Mouse (Mus musculus) intestine, embryonic 16.5 days (tissue): ENCODE measurements at regions not wholly inside any gene's neighbourhood (a gene's known extent, or its start where the extent isn't known, plus 50 kb on each side); places are given as distances from the start of the nearest gene placed in this dataset.

ENCODE experiments used
- ATAC-seq: fragments of 200-750 bp; cut with Nextera tagmentation; 2 replicates; pipeline ENCODE4 v1.8.0; 2017; ENCODE audit warnings: moderate TSS enrichment, moderate library complexity
- H3K27ac ChIP-seq: fragments of 300-500 bp; sonication (generic); 2 replicates; pipeline ENCODE4 v1.5.1; 2014; ENCODE audit warnings: mild to moderate bottlenecking, low read length
- H3K27me3 ChIP-seq: fragments of 300-500 bp; sonication (generic); replicated peaks from 2 replicates; pipeline ENCODE4 v1.6.1; 2014; ENCODE audit warnings: low read length, control low read depth, mixed read lengths; ENCODE audit not compliant: control insufficient read depth, insufficient read depth
- H3K36me3 ChIP-seq: fragments of 300-500 bp; sonication (generic); 2 replicates; pipeline ENCODE4 v1.6.1; 2014; ENCODE audit warnings: low read length, control low read depth; ENCODE audit not compliant: control insufficient read depth, insufficient read depth
- H3K4me1 ChIP-seq: fragments of 300-500 bp; sonication (generic); 2 replicates; pipeline ENCODE4 v1.6.1; 2014; ENCODE audit warnings: low read length, control low read depth, mixed read lengths; ENCODE audit not compliant: control insufficient read depth, insufficient read depth
- H3K4me2 ChIP-seq: fragments of 300-500 bp; sonication (generic); 2 replicates; pipeline ENCODE4 v1.6.1; 2014; ENCODE audit warnings: low read depth, low read length, control low read depth
- H3K4me3 ChIP-seq: fragments of 300-500 bp; sonication (generic); 2 replicates; pipeline ENCODE4 v1.5.1; 2014; ENCODE audit warnings: mild to moderate bottlenecking, low read length
- H3K9ac ChIP-seq: fragments of 300-500 bp; sonication (generic); 2 replicates; pipeline ENCODE4 v1.6.1; 2014; ENCODE audit warnings: low read depth, low read length
- H3K9me3 ChIP-seq: fragments of 300-500 bp; sonication (generic); 2 replicates; pipeline ENCODE4 v1.6.1; 2016; ENCODE audit warnings: low read length, control low read depth; ENCODE audit not compliant: control insufficient read depth
- WGBS: fragments of 180-500 bp; shearing (Covaris S2); extraction: QIAGEN DNeasy Blood & Tissue Kit; methylation state at CpG from one replicate; pipeline ENCODE4 v1.1.7; 2014; 5-methylcytosine and 5-hydroxymethylcytosine counted together

- peaks cover 17% of the 10 kb centered on the region; the same call in 1 of the 2 replicates for H3K4me1 ChIP-seq
- peak overlapping the region; percentile 31 for H3K4me2 ChIP-seq
- no peaks in the 10 kb centered on the region for H3K36me3 ChIP-seq
- 21% methylated on average over 12 of the region's 12 CpGs for WGBS
- peak overlapping the region; percentile 83 for H3K27ac ChIP-seq
- H3K4me3 ChIP-seq: no peak overlapping the region
- H3K9me3 ChIP-seq: no peaks in the 10 kb centered on the region
- H3K27me3 ChIP-seq: no peaks in the 10 kb centered on the region
- H3K9ac ChIP-seq: peak overlapping the region; percentile 53
- peak; percentile 50; the same call in 1 of the 2 replicates for ATAC-seq
Observed at GRCm38 (mm10) chr9:41447211-41447875, 285.8 kb upstream of the Ubash3b start.

GRCm38 (mm10) chr9:41446431-41447203, 285.1 kb upstream of the Ubash3b start:
- no peak overlapping the region for H3K9ac ChIP-seq

GRCm38 (mm10) chr9:41442418-41442817, 280.9 kb upstream of the Ubash3b start:
- Histone ChIP-seq H3K4me1 (peaks cover 11% of the 10 kb centered on the region; the same call in 1 of the 2 replicates), H3K27me3 (no peaks in the 10 kb centered on the region), H3K27ac (no peak overlapping the region), H3K36me3 (no peaks in the 10 kb centered on the region), H3K9ac (no peak overlapping the region), H3K9me3 (no peaks in the 10 kb centered on the region), H3K4me2 (no peak overlapping the region), H3K4me3 (no peak overlapping the region)
- 87% methylated on average over 3 of the region's 3 CpGs for WGBS
- no peak for ATAC-seq

More at GRCm38 (mm10) chr9:41446431-41447203, 285.1 kb upstream of the Ubash3b start:
- H3K27me3 ChIP-seq: no peaks in the 10 kb centered on the region
- ATAC-seq: peak; percentile 18; the same call in 1 of the 2 replicates
- H3K27ac ChIP-seq: peak overlapping the region; percentile 83
- no peaks in the 10 kb centered on the region for H3K36me3 ChIP-seq
- no peaks in the 10 kb centered on the region for H3K9me3 ChIP-seq
- 0 out of 2 replicates have a peak overlapping the region, but pooled peaks have one; percentile 6 for H3K4me2 ChIP-seq
- H3K4me1 ChIP-seq: peaks cover 15% of the 10 kb centered on the region; the same call in 1 of the 2 replicates
- 62% methylated on average over 9 of the region's 9 CpGs for WGBS
- no peak overlapping the region for H3K4me3 ChIP-seq

- Histone ChIP-seq H3K9me3 (no peaks in the 10 kb centered on the region), H3K27ac (no peak overlapping the region), H3K4me3 (no peak overlapping the region), H3K9ac (no peak overlapping the region), H3K4me1 (no peaks in the 10 kb centered on the region), H3K27me3 (no peaks in the 10 kb centered on the region), H3K4me2 (no peak overlapping the region), H3K36me3 (no peaks in the 10 kb centered on the region)
- 75% methylated on average over 4 of the region's 4 CpGs for WGBS
- no peak for ATAC-seq
Observed at GRCm38 (mm10) chr9:41439979-41440378, 278.5 kb upstream of the Ubash3b start.

GRCm38 (mm10) chr9:41438141-41438540, 276.6 kb upstream of the Ubash3b start:
- Histone ChIP-seq H3K4me2 (no peak overlapping the region), H3K4me1 (no peaks in the 10 kb centered on the region), H3K27me3 (no peaks in the 10 kb centered on the region), H3K4me3 (no peak overlapping the region), H3K36me3 (no peaks in the 10 kb centered on the region), H3K27ac (no peak overlapping the region), H3K9ac (no peak overlapping the region), H3K9me3 (no peaks in the 10 kb centered on the region)
- 98% methylated on average over 2 of the region's 2 CpGs for WGBS
- no peak for ATAC-seq

GRCm38 (mm10) chr9:41430391-41431343, 269.2 kb upstream of the Ubash3b start:
- ATAC-seq: no peak

GRCm38 (mm10) chr9:41429711-41430390, 268.4 kb upstream of the Ubash3b start:
- no peak for ATAC-seq
- WGBS: 72% methylated on average over 10 of the region's 10 CpGs

More at GRCm38 (mm10) chr9:41430391-41431343, 269.2 kb upstream of the Ubash3b start:
- Histone ChIP-seq H3K27ac (no peak overlapping the region), H3K9me3 (no peaks in the 10 kb centered on the region), H3K4me3 (no peak overlapping the region), H3K9ac (no peak overlapping the region), H3K4me2 (no peak overlapping the region), H3K27me3 (no peaks in the 10 kb centered on the region), H3K36me3 (no peaks in the 10 kb centered on the region), H3K4me1 (no peaks in the 10 kb centered on the region)
- 76% methylated on average over 16 of the region's 16 CpGs for WGBS

GRCm38 (mm10) chr9:41429236-41429635, 267.7 kb upstream of the Ubash3b start:
- Histone ChIP-seq H3K9me3 (no peaks in the 10 kb centered on the region), H3K9ac (no peak overlapping the region), H3K4me2 (no peak overlapping the region), H3K4me1 (no peaks in the 10 kb centered on the region), H3K4me3 (no peak overlapping the region), H3K27ac (no peak overlapping the region), H3K27me3 (no peaks in the 10 kb centered on the region), H3K36me3 (no peaks in the 10 kb centered on the region)
- no peak for ATAC-seq
- WGBS: 74% methylated on average over 4 of the region's 4 CpGs

More at GRCm38 (mm10) chr9:41429711-41430390, 268.4 kb upstream of the Ubash3b start:
- no peak overlapping the region for H3K9ac ChIP-seq
- H3K27ac ChIP-seq: no peak overlapping the region
- H3K4me2 ChIP-seq: no peak overlapping the region
- no peaks in the 10 kb centered on the region for H3K27me3 ChIP-seq
- no peaks in the 10 kb centered on the region for H3K9me3 ChIP-seq
- no peaks in the 10 kb centered on the region for H3K4me1 ChIP-seq
- no peaks in the 10 kb centered on the region for H3K36me3 ChIP-seq
- H3K4me3 ChIP-seq: no peak overlapping the region
